ENCODE assay signal across 17 mouse cellular contexts in genomic region chr3:60396971-60397370, GRCm38 (mm10).
"Had no signal": no experiment of that assay in that cellular context is flagged by ENCODE, and none has a peak within 500 bp of the region (broad histone marks: within the 10 kb centered on the region; RNA-seq: fewer than 3 reads in every experiment).

No protein-coding gene starts in this region.

- DNase-seq: left cerebral cortex, postnatal 4 days; liver; liver, embryonic 13.5 days; liver, postnatal 0 days; lung, adult 18-20 months; lung, adult 2 months; lung, embryonic 14.5 days; lung, postnatal 10 days; lung, postnatal 14 days; lung, postnatal 36 days; lung, postnatal 4 days; midbrain, embryonic 14.5 days had no signal

- ATAC-seq: liver, embryonic 12.5 days; liver, postnatal 0 days; lung, postnatal 0 days; midbrain, embryonic 13.5 days; midbrain, embryonic 15.5 days; midbrain, embryonic 16.5 days had no signal
